Mouse (Mus musculus) heart, embryonic 16.5 days (tissue): Measurements from ENCODE around the gene Fndc3b. TPM values are rescaled to one million over a fixed set of nuclear protein-coding genes. Genes with fewer than 3 reads are reported as not detected.

Experiments used
- ATAC-seq: fragments of 200-750 bp; cut with Nextera tagmentation; replicated peaks from 2 replicates; pipeline ENCODE4 v1.8.0; 2017; ENCODE audit warnings: moderate number of reproducible peaks; ENCODE audit not compliant: insufficient read depth, low FRiP score; ENCODE audit errors: extremely low read depth
- H3K27ac ChIP-seq: fragments of 300-500 bp; sonication (generic); 2 replicates; pipeline ENCODE4 v1.5.1; 2014; ENCODE audit warnings: mild to moderate bottlenecking, low read length, control low read depth, moderate library complexity
- H3K27me3 ChIP-seq: fragments of 300-500 bp; sonication (generic); 2 replicates; pipeline ENCODE4 v1.6.1; 2014; ENCODE audit warnings: low read length, mixed read lengths; ENCODE audit not compliant: control insufficient read depth, insufficient read depth
- H3K36me3 ChIP-seq: fragments of 300-500 bp; sonication (generic); 2 replicates; pipeline ENCODE4 v1.6.1; 2014; ENCODE audit not compliant: control insufficient read depth, insufficient read depth
- H3K4me1 ChIP-seq: fragments of 300-500 bp; sonication (generic); 2 replicates; pipeline ENCODE4 v1.6.1; 2014; ENCODE audit warnings: low read length, mixed read lengths; ENCODE audit not compliant: control insufficient read depth, insufficient read depth
- H3K4me2 ChIP-seq: fragments of 300-500 bp; sonication (generic); 2 replicates; pipeline ENCODE4 v1.6.1; 2014; ENCODE audit warnings: low read depth, mild to moderate bottlenecking, control low read depth, low read length
- H3K4me3 ChIP-seq: fragments of 300-500 bp; sonication (generic); 2 replicates; pipeline ENCODE4 v1.5.1; 2014; ENCODE audit warnings: mild to moderate bottlenecking, control low read depth, low read length
- H3K9ac ChIP-seq: fragments of 300-500 bp; sonication (generic); 2 replicates; pipeline ENCODE4 v1.6.1; 2014; ENCODE audit warnings: low read length, control low read depth
- H3K9me3 ChIP-seq: fragments of 300-500 bp; sonication (generic); replicated peaks from 2 replicates; pipeline ENCODE4 v1.6.1; 2016; ENCODE audit warnings: low read length; ENCODE audit not compliant: control insufficient read depth
- WGBS: fragments of 180-500 bp; shearing (Covaris S2); extraction: QIAGEN DNeasy Blood & Tissue Kit; methylation state at CpG from one replicate; pipeline ENCODE4 v1.1.7; 2014; 5-methylcytosine and 5-hydroxymethylcytosine counted together
- polyA plus RNA-seq: library from polyadenylated mRNA; unstranded; fragments of >200 nt; fragmentation: Nextera tagmentation; extraction: Ambion mirVana; gene quantifications from 2 replicates; pipeline ENCODE4 v1.2.1, GENCODE M21; 2015

The Fndc3b gene
- polyA plus RNA-seq, 1 experiment from 2014 or later = 21.7 TPM

DNA sequence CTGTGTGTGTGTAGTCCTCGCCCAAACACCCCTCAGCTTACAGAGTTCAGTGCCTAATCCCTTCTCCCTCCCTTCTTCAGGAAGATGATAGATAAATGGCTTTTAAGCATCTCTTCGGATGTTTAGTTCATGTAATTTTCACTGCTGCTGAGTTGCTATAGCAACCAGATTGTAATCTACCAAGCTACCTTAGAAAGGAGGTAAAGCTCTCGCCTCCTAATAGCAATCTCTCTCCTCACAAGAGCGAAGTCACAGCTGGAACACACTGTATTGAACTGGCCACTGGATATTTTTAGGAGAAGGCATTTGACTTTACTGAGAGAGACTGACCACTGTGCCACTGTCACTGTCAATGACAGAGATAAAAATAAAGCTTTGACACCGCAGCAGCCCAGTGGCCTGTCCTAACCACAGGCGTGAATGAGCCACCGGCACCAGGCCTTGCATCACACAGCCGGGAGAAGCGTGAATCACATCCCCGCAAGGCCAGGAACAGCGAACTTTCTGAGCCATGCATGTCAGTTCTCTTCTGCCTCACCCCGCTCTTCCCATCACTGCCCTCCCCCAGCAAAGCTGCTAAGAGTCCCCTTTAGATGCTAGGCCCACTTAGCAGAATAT lies 86.0 kb downstream of the Fndc3b start:
- Histone ChIP-seq H3K4me1 (peaks cover 24% of the 10 kb centered on the region), H3K27ac (peak overlapping the region; percentile 54), H3K36me3 (peaks cover 4% of the 10 kb centered on the region), H3K4me3 (no peak overlapping the region), H3K9me3 (no peaks in the 10 kb centered on the region), H3K4me2 (no peak overlapping the region), H3K9ac (no peak overlapping the region), H3K27me3 (no peaks in the 10 kb centered on the region)
- no peak for ATAC-seq
- WGBS = 46% methylated on average over 12 of the region's 12 CpGs

GRCm38 (mm10) chr3:27622451-27622850 lies 88.7 kb downstream of the Fndc3b start:
- Histone ChIP-seq H3K4me1 (peaks cover 31% of the 10 kb centered on the region), H3K4me2 (no peak overlapping the region), H3K9me3 (no peaks in the 10 kb centered on the region), H3K27me3 (no peaks in the 10 kb centered on the region), H3K27ac (0 out of 2 replicates have a peak overlapping the region, but pooled peaks have one; percentile 2), H3K36me3 (peaks cover under 1% of the 10 kb centered on the region; the same call in 1 of the 2 replicates), H3K9ac (no peak overlapping the region), H3K4me3 (no peak overlapping the region)
- WGBS = 56% methylated on average over 4 of the region's 4 CpGs
- no peak for ATAC-seq

GRCm38 (mm10) chr3:27621176-27621575 lies 89.9 kb downstream of the Fndc3b start:
- no peak overlapping the region for H3K9ac ChIP-seq
- H3K4me1 ChIP-seq = peaks cover 36% of the 10 kb centered on the region
- no peak for ATAC-seq
- WGBS = 66% methylated on average over 4 of the region's 4 CpGs
- H3K36me3 ChIP-seq = no peaks in the 10 kb centered on the region
- H3K4me3 ChIP-seq = no peak overlapping the region
- no peak overlapping the region for H3K27ac ChIP-seq
- H3K9me3 ChIP-seq = no peaks in the 10 kb centered on the region
- no peak overlapping the region for H3K4me2 ChIP-seq
- no peaks in the 10 kb centered on the region for H3K27me3 ChIP-seq

- H3K4me3 ChIP-seq = no peak overlapping the region
- no peak for ATAC-seq
- H3K4me1 ChIP-seq = peaks cover 29% of the 10 kb centered on the region
- no peaks in the 10 kb centered on the region for H3K36me3 ChIP-seq
- 0 out of 2 replicates have a peak overlapping the region, but pooled peaks have one; percentile 9 for H3K9ac ChIP-seq
- no peaks in the 10 kb centered on the region for H3K27me3 ChIP-seq
- no peaks in the 10 kb centered on the region for H3K9me3 ChIP-seq
- H3K27ac ChIP-seq = peak overlapping the region; percentile 75
- no peak overlapping the region for H3K4me2 ChIP-seq
- WGBS = 47% methylated on average over 9 of the region's 9 CpGs
These were observed 93.4 kb downstream of the Fndc3b start for GRCm38 (mm10) chr3:27617733-27618132.

DNA sequence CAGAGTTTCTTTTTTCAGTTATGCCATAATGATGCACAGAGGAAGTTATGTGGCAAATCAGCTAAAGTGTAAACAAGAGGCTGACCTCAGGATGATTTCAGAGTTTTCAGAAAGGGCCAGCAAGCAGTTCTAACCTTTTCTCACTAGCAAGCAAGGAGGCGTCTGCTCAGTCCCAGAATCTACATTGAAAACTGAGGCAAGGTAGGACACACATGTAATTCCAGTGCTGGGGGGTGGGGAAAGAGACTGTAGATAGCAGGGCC lies 93.9 kb downstream of the Fndc3b start:
- H3K9me3 ChIP-seq = no peaks in the 10 kb centered on the region
- H3K27me3 ChIP-seq = no peaks in the 10 kb centered on the region
- WGBS = 69% methylated on average over 1 of the region's 1 CpGs
- H3K9ac ChIP-seq = no peak overlapping the region
- H3K36me3 ChIP-seq = no peaks in the 10 kb centered on the region
- H3K4me3 ChIP-seq = no peak overlapping the region
- peaks cover 29% of the 10 kb centered on the region for H3K4me1 ChIP-seq
- ATAC-seq = no peak
- peak overlapping the region; percentile 75 for H3K27ac ChIP-seq
- peak overlapping the region; percentile 24; the same call in 1 of the 2 replicates for H3K4me2 ChIP-seq

DNA sequence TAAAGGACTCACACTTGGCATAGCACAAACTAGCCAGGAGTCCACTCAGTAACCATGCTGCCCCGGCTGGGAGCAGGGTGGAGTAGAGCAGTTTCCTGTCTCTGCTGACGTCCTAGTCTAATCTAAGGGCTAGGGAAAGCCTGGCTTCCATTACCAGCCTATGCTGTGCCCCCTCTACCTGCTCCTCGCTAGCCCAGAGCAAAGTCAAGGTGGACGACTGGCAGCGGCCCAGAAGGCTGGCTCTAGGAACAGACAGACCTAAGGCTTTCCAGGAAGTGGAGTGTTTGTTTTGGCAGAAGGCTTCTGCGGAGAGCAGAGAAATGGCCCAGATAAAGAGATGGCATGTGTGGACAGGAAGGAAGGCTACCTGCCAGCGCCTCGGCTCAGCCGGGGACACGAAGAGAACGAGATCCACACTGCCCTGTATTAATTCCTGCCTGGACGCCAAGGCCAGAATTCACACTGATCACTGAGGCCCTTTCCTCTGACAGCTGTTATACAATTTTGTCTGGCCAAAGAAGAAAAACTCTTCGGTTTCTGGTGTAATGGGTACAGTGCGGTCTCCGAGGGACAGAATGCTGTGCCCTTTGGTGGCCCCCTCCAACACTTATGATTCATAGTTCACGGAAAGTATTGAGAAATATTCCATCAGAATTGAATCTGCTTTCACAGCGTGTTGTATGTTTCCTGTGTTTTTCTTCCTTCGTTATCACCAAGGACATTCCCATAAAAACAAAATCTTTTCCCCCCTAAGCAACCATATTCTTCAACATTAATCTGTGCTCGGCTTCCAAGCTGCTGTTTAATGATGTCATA lies 94.5 kb downstream of the Fndc3b start:
- H3K4me2 ChIP-seq = peak overlapping the region; percentile 24
- H3K27me3 ChIP-seq = no peaks in the 10 kb centered on the region
- H3K27ac ChIP-seq = peak overlapping the region; percentile 75
- H3K4me1 ChIP-seq = peaks cover 29% of the 10 kb centered on the region
- 26% methylated on average over 19 of the region's 19 CpGs for WGBS
- no peak overlapping the region for H3K9ac ChIP-seq
- H3K4me3 ChIP-seq = no peak overlapping the region
- H3K9me3 ChIP-seq = no peaks in the 10 kb centered on the region
- peak; percentile 64 for ATAC-seq
- H3K36me3 ChIP-seq = no peaks in the 10 kb centered on the region

DNA sequence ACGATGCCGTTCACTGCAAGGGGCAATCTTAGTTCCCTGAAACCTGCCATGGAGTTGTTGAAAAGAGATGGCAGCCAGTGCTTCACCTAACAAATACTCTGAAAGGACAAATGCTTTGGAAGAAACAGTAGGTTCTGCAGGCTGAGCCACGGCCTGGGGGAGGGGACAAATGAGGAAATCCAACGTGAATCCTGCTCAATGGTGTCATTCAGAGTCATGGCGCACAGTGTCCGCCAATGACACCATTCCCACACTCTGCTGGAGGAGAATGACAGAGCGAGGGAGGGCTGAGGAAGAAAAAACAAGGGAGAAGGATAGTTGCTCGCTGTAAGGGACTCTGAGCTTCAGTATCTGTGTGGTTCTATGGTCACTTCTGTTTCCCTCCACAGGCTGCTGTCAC lies 95.6 kb downstream of the Fndc3b start:
- Histone ChIP-seq H3K9me3 (no peaks in the 10 kb centered on the region), H3K27ac (no peak overlapping the region), H3K9ac (no peak overlapping the region), H3K36me3 (no peaks in the 10 kb centered on the region), H3K4me3 (no peak overlapping the region), H3K27me3 (no peaks in the 10 kb centered on the region), H3K4me1 (peaks cover 33% of the 10 kb centered on the region), H3K4me2 (no peak overlapping the region)
- ATAC-seq = no peak
- WGBS = 74% methylated on average over 8 of the region's 8 CpGs

GRCm38 (mm10) chr3:27613828-27614227 lies 97.3 kb downstream of the Fndc3b start:
- peaks cover 33% of the 10 kb centered on the region for H3K4me1 ChIP-seq
- no peaks in the 10 kb centered on the region for H3K9me3 ChIP-seq
- H3K27me3 ChIP-seq = no peaks in the 10 kb centered on the region
- H3K9ac ChIP-seq = no peak overlapping the region
- no peak for ATAC-seq
- no peaks in the 10 kb centered on the region for H3K36me3 ChIP-seq
- no peak overlapping the region for H3K4me3 ChIP-seq
- no peak overlapping the region for H3K4me2 ChIP-seq
- H3K27ac ChIP-seq = no peak overlapping the region
- 83% methylated on average over 11 of the region's 11 CpGs for WGBS

- 49% methylated on average over 4 of the region's 4 CpGs for WGBS
- Histone ChIP-seq H3K4me2 (no peak overlapping the region), H3K9ac (no peak overlapping the region), H3K4me1 (peaks cover 37% of the 10 kb centered on the region), H3K9me3 (no peaks in the 10 kb centered on the region), H3K4me3 (no peak overlapping the region), H3K36me3 (no peaks in the 10 kb centered on the region), H3K27ac (no peak overlapping the region), H3K27me3 (no peaks in the 10 kb centered on the region)
- ATAC-seq = no peak
These were observed 98.1 kb downstream of the Fndc3b start for GRCm38 (mm10) chr3:27613011-27613410.
